Mouse (Mus musculus): ENCODE results near the gene Pcdh17. TPM values are rescaled to one million over a fixed set of nuclear protein-coding genes. Genes with fewer than 3 reads are reported as not detected.

Gene Pcdh17
- polyA plus RNA-seq, 1 experiment from 2014 or later, result 4.1 TPM

DNA sequence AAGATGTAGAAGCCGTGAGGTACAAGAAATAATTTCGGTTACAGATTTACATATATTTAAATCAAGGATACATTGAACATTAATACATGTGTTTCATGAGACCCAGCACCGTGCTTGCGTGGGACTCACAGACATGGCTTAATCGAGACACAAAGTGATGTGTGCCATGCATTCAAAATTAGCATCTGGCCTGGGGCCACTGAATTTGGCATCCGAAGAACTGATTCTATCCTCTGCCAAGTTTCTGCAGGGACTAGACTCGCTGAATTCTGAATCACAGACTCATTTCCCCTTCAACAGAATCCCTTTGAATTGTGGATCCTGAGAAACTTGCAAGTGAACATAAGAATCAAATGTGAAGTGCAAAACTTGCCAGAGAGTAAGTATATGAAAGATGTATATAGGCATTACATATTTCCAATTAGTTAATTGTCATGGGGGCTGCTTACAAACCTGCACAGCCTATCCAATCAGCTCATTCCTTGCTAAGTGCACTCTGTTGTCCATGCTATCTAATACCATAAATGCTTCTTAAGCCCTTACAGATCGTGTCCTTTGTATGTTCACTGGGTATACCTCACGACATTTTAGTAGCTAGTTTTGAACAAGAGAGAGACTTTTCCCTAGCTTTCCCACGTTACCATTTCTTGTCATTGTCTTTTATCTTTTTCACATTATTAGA, 104.3 kb downstream of the Pcdh17 start:
- H3K36me3 ChIP-seq (ENCODE audit: control insufficient read depth, insufficient read depth, low read length), result no peaks in the 10 kb centered on the region
- H3K9me3 ChIP-seq (ENCODE audit: control insufficient read depth, low read length), result no peaks in the 10 kb centered on the region
- H3K4me2 ChIP-seq (ENCODE audit: low read depth, low read length), result no peak overlapping the region
- H3K27me3 ChIP-seq (replicated peaks; ENCODE audit: control insufficient read depth, insufficient read depth, low read length), result no peaks in the 10 kb centered on the region
- ATAC-seq, result no peak
- H3K27ac ChIP-seq (ENCODE audit: low read length), result no peak overlapping the region
- H3K9ac ChIP-seq (ENCODE audit: low read depth, low read length), result no peak overlapping the region
- 78% methylated on average over 10 of the region's 10 CpGs for WGBS
- no peak overlapping the region for H3K4me3 ChIP-seq (ENCODE audit: low read length)
- no peaks in the 10 kb centered on the region for H3K4me1 ChIP-seq (ENCODE audit: control insufficient read depth, insufficient read depth, low read length)

DNA sequence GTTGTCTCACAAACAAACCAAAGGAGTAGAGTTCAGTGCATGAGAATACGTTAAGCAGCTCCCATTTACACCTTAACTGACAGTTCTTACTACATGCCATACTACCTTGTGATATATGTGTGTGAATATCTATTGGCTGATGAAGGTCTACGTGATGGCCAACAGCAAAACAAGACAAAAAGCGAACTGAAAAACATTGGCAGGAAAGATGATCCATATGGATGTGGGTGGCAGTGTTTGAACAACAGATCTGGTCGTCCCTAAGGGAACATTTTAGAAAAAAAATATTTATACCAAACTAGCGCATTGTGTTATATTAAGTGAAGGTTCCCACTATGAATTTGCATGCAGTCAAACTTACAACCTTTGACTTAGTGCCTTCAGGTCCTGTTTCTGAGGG, 108.2 kb downstream of the Pcdh17 start:
- Histone ChIP-seq H3K9ac (ENCODE audit: low read depth, low read length) (no peak overlapping the region), H3K27ac (ENCODE audit: low read length) (no peak overlapping the region), H3K27me3 (replicated peaks; ENCODE audit: control insufficient read depth, insufficient read depth, low read length) (no peaks in the 10 kb centered on the region), H3K9me3 (ENCODE audit: control insufficient read depth, low read length) (no peaks in the 10 kb centered on the region), H3K36me3 (ENCODE audit: control insufficient read depth, insufficient read depth, low read length) (no peaks in the 10 kb centered on the region), H3K4me2 (ENCODE audit: low read depth, low read length) (no peak overlapping the region), H3K4me1 (ENCODE audit: control insufficient read depth, insufficient read depth, low read length) (no peaks in the 10 kb centered on the region), H3K4me3 (ENCODE audit: low read length) (no peak overlapping the region)
- WGBS, result 81% methylated on average over 5 of the region's 5 CpGs
- no peak for ATAC-seq

DNA sequence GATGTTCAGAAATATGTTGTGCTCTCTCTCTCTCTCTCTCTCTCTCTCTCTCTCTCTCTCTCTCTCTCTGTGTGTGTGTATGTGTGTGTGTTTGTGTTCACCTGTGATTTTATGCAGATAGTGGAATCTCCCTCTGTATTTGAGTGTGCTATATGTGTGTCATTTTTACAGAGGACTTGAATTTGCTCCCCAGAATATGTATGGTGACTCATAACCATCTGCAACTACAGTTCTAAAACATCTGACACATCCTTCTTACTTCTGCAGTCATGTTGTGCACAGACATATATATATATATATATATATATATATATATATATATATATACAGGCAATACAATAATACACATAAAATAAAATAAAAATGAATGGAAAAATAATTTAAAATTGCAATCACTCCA, 127.7 kb downstream of the Pcdh17 start:
- Histone ChIP-seq H3K4me2 (ENCODE audit: low read depth, low read length) (no peak overlapping the region), H3K9ac (ENCODE audit: low read depth, low read length) (no peak overlapping the region), H3K27me3 (replicated peaks; ENCODE audit: control insufficient read depth, insufficient read depth, low read length) (no peaks in the 10 kb centered on the region), H3K27ac (ENCODE audit: low read length) (no peak overlapping the region), H3K4me3 (ENCODE audit: low read length) (no peak overlapping the region), H3K36me3 (ENCODE audit: control insufficient read depth, insufficient read depth, low read length) (no peaks in the 10 kb centered on the region), H3K4me1 (ENCODE audit: control insufficient read depth, insufficient read depth, low read length) (no peaks in the 10 kb centered on the region), H3K9me3 (ENCODE audit: control insufficient read depth, low read length) (no peaks in the 10 kb centered on the region)
- no peak for ATAC-seq
